In genomic region chr13:42821426-42822106, GRCm38 (mm10) we compare ENCODE assay signal across 16 mouse cellular contexts.
DNase-seq lines count a peak whose midpoint lies in the region; ATAC-seq and TF ChIP-seq lines count a peak whose summit lies in the region.
"Had no signal": no experiment of that assay in that cellular context is flagged by ENCODE, and none has a peak within 500 bp of the region (broad histone marks: within the 10 kb centered on the region; RNA-seq: fewer than 3 reads in every experiment).

No protein-coding gene starts in this region.

- no peak for ATAC-seq in forebrain, embryonic 16.5 days

- H3K27ac ChIP-seq in forebrain, embryonic 16.5 days (ENCODE audit: low read length): no peak overlapping the region
- H3K27ac ChIP-seq: gastrocnemius, adult 2 months had no signal

- 70% methylated on average over 15 of the region's 15 CpGs for WGBS in forebrain, embryonic 16.5 days

- H3K9me3 ChIP-seq in forebrain, embryonic 16.5 days (ENCODE audit: control insufficient read depth, low read length): no peaks in the 10 kb centered on the region

- no peak overlapping the region for H3K4me3 ChIP-seq in forebrain, embryonic 16.5 days (replicated peaks; ENCODE audit: low read length)
- H3K4me3 ChIP-seq: erythroblast, embryonic 14.5 days; gastrocnemius, adult 2 months had no signal

- H3K27me3 ChIP-seq in forebrain, embryonic 16.5 days (replicated peaks; ENCODE audit: control insufficient read depth, insufficient read depth, low read length): no peaks in the 10 kb centered on the region

- H3K4me2 ChIP-seq in forebrain, embryonic 16.5 days (ENCODE audit: low read length): no peak overlapping the region
- H3K4me2 ChIP-seq: liver, embryonic 11.5 days had no signal

- no peaks in the 10 kb centered on the region for H3K36me3 ChIP-seq in forebrain, embryonic 16.5 days (ENCODE audit: control insufficient read depth, insufficient read depth)

- H3K4me1 ChIP-seq in forebrain, embryonic 16.5 days (replicated peaks; ENCODE audit: control insufficient read depth, insufficient read depth, low read length): peaks cover 8% of the 10 kb centered on the region

- H3K9ac ChIP-seq in forebrain, embryonic 16.5 days (replicated peaks; ENCODE audit: low read depth, low read length): no peak overlapping the region

- no peak for TF ChIP-seq CTCF in brain, embryonic 14.5 days (IDR thresholded peaks at IDR 0.05; ENCODE audit: borderline replicate concordance, extremely low read depth, insufficient read depth, insufficient read length)

- DNase-seq in embryo, embryonic 10 days (ENCODE audit: low spot score): peak; percentile 7
- no peak for DNase-seq in embryo, embryonic 9.5 days (ENCODE audit: extremely low spot score)
- peak; percentile 45 to 62 for DNase-seq in left cerebral cortex, adult 18-20 months (ENCODE audit: low spot score in 2 of 2)
- DNase-seq in left cerebral cortex, adult 11 months (ENCODE audit: low spot score): no peak
- peak; percentile 12 for DNase-seq in brain, embryonic 14.5 days (ENCODE audit: low read depth)
- peak; percentile 8 to 13 for DNase-seq in kidney, postnatal 36 days
- no peak for DNase-seq in natural killer cell, adult 2 months (ENCODE audit: low spot score in 2 of 2)
- DNase-seq: B cell, adult 2 months; cerebellum, postnatal 14 days; gastrocnemius, adult 2 months; layer of hippocampus, adult 9-11 months; lung, postnatal 36 days; spleen, adult 18-20 months had no signal

- TF ChIP-seq POLR2A in brain, embryonic 14.5 days (IDR thresholded peaks at IDR 0.05; ENCODE audit: borderline replicate concordance, extremely low read depth, insufficient read depth, insufficient read length, poor library complexity, severe bottlenecking): no peak

Comparison
In these comparisons a context has a peak if more than half of its experiments do, and no peak if none do; other contexts are left out.
1. DNase-seq: peak in embryo, embryonic 10 days (single experiment), left cerebral cortex, adult 18-20 months (2 of 2), brain, embryonic 14.5 days (single experiment) and kidney, postnatal 36 days (2 of 2); none in embryo, embryonic 9.5 days (single experiment), left cerebral cortex, adult 11 months (single experiment) and natural killer cell, adult 2 months (0 of 2).